Mouse (Mus musculus): Measurements from ENCODE around the gene Prex1. TPM values are rescaled to one million over a fixed set of nuclear protein-coding genes. Genes with fewer than 3 reads are reported as not detected.
"Not testable (repeated sequence)": the region's sequence is repeated elsewhere in the genome, so short reads cannot be mapped to it uniquely, and the experiment has no call there.

Prex1 gene
- polyA plus RNA-seq, 1 experiment from 2014 or later = 11.6 TPM

DNA sequence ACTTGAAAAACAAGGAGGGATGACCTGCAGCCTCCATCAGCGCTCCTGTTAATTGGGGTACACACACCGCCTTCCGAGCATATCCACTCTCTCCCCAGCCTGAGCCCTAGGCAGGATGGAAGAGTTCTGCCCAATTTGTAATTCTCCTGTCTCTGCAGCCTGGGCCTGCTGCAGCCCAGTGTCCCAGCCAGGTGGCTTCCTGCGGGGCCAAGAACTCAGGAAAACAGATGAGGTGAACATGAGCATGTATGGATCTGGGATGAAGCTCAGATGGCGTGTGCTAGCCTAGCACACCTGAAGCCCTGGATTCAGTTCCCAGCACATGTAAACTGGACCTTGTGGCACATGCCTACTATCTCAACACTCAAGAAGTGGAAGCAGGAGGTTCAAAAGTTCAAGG lies 192.2 kb downstream of the Prex1 start:
- ATAC-seq (replicated peaks; ENCODE audit: extremely low read depth, insufficient read depth, low FRiP score) = no peak
- peak overlapping the region; percentile 92 for H3K27ac ChIP-seq (ENCODE audit: low read length)

DNA sequence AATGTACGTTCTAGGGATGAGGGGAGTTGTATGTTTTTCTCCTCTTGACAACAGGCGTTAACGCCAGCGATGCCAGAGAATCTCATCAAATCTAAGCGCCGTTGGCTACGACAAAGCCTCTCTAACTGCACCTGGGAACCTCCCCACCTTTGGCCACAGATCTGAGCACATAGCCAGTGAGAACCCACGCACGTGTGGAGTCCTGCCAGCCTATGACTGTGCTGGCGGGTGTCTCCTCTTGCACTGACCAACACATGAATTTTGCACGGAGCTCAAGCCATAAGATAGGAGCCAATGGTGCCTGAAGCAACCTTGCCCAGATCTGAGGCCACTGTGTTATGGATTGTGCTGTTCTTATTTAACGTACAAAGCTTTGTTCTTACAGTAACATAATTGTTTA lies 193.1 kb downstream of the Prex1 start:
- H3K9me3 ChIP-seq (replicated peaks; ENCODE audit: control insufficient read depth, low read length) = no peaks in the 10 kb centered on the region
- no peaks in the 10 kb centered on the region for H3K27me3 ChIP-seq (ENCODE audit: control insufficient read depth, insufficient read depth, low read length)
- no peak for ATAC-seq (replicated peaks; ENCODE audit: extremely low read depth, insufficient read depth, low FRiP score)
- H3K4me2 ChIP-seq (ENCODE audit: low read depth, low read length) = no peak overlapping the region
- peaks cover 22% of the 10 kb centered on the region for H3K4me1 ChIP-seq (ENCODE audit: control insufficient read depth, insufficient read depth, low read length)
- H3K4me3 ChIP-seq (ENCODE audit: low read length) = no peak overlapping the region
- H3K36me3 ChIP-seq (ENCODE audit: control insufficient read depth, insufficient read depth) = no peaks in the 10 kb centered on the region
- no peak overlapping the region for H3K9ac ChIP-seq (ENCODE audit: low read length)
- H3K27ac ChIP-seq (ENCODE audit: low read length) = no peak overlapping the region
- 83% methylated on average over 12 of the region's 12 CpGs for WGBS

More for the DNA sequence above, 192.2 kb downstream of the Prex1 start:
- 90% methylated on average over 5 of the region's 5 CpGs for WGBS
- no peak overlapping the region; the same call in 1 of the 2 replicates for H3K4me2 ChIP-seq (ENCODE audit: low read depth, low read length)
- peaks cover 22% of the 10 kb centered on the region for H3K4me1 ChIP-seq (ENCODE audit: control insufficient read depth, insufficient read depth, low read length)
- no peaks in the 10 kb centered on the region for H3K36me3 ChIP-seq (ENCODE audit: control insufficient read depth, insufficient read depth)
- no peaks in the 10 kb centered on the region for H3K27me3 ChIP-seq (ENCODE audit: control insufficient read depth, insufficient read depth, low read length)
- H3K9ac ChIP-seq (ENCODE audit: low read length) = no peak overlapping the region
- no peak overlapping the region for H3K4me3 ChIP-seq (ENCODE audit: low read length)
- no peaks in the 10 kb centered on the region for H3K9me3 ChIP-seq (replicated peaks; ENCODE audit: control insufficient read depth, low read length)

GRCm38 (mm10) chr2:166517392-166518174 lies 196.0 kb downstream of the Prex1 start:
- H3K9me3 ChIP-seq (replicated peaks; ENCODE audit: control insufficient read depth, low read length); H3K9ac ChIP-seq (ENCODE audit: low read length); H3K27me3 ChIP-seq (ENCODE audit: control insufficient read depth, insufficient read depth, low read length); H3K36me3 ChIP-seq (ENCODE audit: control insufficient read depth, insufficient read depth); ATAC-seq (replicated peaks; ENCODE audit: extremely low read depth, insufficient read depth, low FRiP score); H3K4me3 ChIP-seq (ENCODE audit: low read length): not testable (repeated sequence)
- 0 out of 2 replicates have a peak overlapping the region, but pooled peaks have one; percentile 47 for H3K27ac ChIP-seq (ENCODE audit: low read length)
- H3K4me1 ChIP-seq (ENCODE audit: control insufficient read depth, insufficient read depth, low read length) = peaks cover 23% of the 10 kb centered on the region
- peak overlapping the region; percentile 13; the same call in 1 of the 2 replicates for H3K4me2 ChIP-seq (ENCODE audit: low read depth, low read length)
- 38% methylated on average over 14 of the region's 17 CpGs for WGBS

GRCm38 (mm10) chr2:166516818-166517353 lies 196.7 kb downstream of the Prex1 start:
- Histone ChIP-seq H3K4me3 (ENCODE audit: low read length) (no peak overlapping the region), H3K36me3 (ENCODE audit: control insufficient read depth, insufficient read depth) (no peaks in the 10 kb centered on the region), H3K27me3 (ENCODE audit: control insufficient read depth, insufficient read depth, low read length) (no peaks in the 10 kb centered on the region), H3K4me2 (ENCODE audit: low read depth, low read length) (no peak overlapping the region), H3K27ac (ENCODE audit: low read length) (0 out of 2 replicates have a peak overlapping the region, but pooled peaks have one; percentile 47), H3K9ac (ENCODE audit: low read length) (no peak overlapping the region), H3K4me1 (ENCODE audit: control insufficient read depth, insufficient read depth, low read length) (peaks cover 17% of the 10 kb centered on the region), H3K9me3 (replicated peaks; ENCODE audit: control insufficient read depth, low read length) (no peaks in the 10 kb centered on the region)
- 61% methylated on average over 6 of the region's 6 CpGs for WGBS
- no peak for ATAC-seq (replicated peaks; ENCODE audit: extremely low read depth, insufficient read depth, low FRiP score)

Other genes with a start within 250 kb of the Prex1 start
- gene Trp53rkb, start 78.7 kb upstream of the Prex1 start, polyA plus RNA-seq (2015; fragmentation: Nextera tagmentation; extraction: Ambion mirVana) = 4.3 and 4.8 TPM in 2 replicates
- gene Arfgef2, start 91.8 kb upstream of the Prex1 start, polyA plus RNA-seq (2015; fragmentation: Nextera tagmentation; extraction: Ambion mirVana) = 6.2 TPM in 2 replicates
- gene Cse1l, start 192.2 kb upstream of the Prex1 start, polyA plus RNA-seq (2015; fragmentation: Nextera tagmentation; extraction: Ambion mirVana) = 81.0 and 86.5 TPM in 2 replicates